Mouse (Mus musculus) brain, embryonic 18.5 days (tissue): ENCODE data around the gene Olfr577.

Source experiments
- DNase-seq: peaks from one replicate; pipeline ENCODE4 v3.0.0-alpha.2; 2012; ENCODE audit warnings: low read depth, low spot score

Olfr577 gene

GRCm38 (mm10) chr7:102975843-102976242 is at the start of gene Olfr577:
TSS of gene Olfr577 (minus strand) at chr7:102975943.
- no peak for DNase-seq

- DNase-seq: no peak
These were observed 13.5 kb upstream of the Olfr577 start, which contains the start of gene Olfr578 for GRCm38 (mm10) chr7:102989224-102989623. TSS of gene Olfr578 (minus strand) at chr7:102989324.

- DNase-seq: no peak
These were observed 1.3 kb downstream of the Olfr577 start for GRCm38 (mm10) chr7:102974399-102974798.

DNA sequence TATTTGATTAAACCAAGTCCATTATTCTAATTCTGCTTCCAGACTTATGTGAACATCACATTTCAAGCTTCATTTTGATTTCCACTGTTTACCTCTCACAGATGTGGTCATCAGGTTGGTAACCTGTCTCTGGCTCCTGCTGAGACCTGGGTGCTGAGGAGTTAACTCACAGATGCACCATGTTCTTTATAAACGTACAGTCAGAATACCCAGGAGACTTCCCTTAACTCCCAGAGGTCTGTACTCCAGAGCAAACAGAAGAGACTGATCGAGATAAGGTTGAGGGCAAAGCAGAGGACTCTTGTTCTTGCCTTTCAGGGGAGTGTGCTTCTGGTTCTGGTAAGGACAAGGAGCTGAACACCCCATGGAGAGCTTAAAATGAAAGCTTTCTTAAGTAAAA is 13.4 kb downstream of the Olfr577 start, which contains the start of gene Olfr576:
Gene Olfr576, plus strand, starts transcription at position 301 of the 400 bp plus-strand sequence.
- no peak for DNase-seq

GRCm38 (mm10) chr7:102958593-102958992 is 17.1 kb downstream of the Olfr577 start, which contains the start of gene Olfr575:
TSS of gene Olfr575 (minus strand) at chr7:102958775.
- no peak for DNase-seq

DNA sequence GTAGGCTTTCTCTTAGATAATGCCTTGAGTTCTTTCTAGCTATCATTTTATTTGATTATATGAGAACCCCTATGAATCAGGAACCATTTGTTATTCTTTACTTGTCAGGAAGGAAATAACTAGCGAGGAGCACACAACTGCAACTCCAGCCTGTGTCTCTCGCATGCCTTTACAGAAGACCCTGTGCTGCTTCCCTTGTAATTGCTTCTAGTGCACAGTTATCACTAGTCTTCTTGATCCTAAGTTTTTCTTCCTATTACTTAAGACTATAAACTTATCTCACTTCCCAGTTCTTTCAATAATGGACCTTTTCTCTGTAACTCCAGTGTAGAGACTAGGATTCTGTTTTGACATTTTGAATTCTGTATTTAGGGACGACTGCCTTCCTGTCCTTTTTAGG is 17.6 kb downstream of the Olfr577 start:
- no peak for DNase-seq

DNA sequence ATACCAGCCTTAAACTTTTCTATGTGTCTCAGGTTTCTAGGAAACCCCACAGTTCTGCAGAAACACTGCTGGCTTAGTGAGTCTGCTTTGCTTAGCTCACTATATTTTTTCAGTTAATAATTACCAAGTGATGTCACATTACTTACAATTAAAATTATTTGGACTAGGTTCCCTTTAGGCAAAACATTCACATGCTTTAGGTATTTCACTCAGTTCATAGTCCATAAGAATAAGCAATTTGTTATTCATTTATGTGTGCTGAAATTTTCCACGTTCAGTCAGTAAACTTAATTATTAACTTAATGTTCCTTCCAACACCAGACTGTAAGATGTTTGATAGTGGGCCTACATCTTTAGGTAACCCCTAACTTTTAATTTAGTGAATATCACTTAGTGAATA is 25.0 kb downstream of the Olfr577 start:
- DNase-seq: no peak

- DNase-seq: no peak
These were observed 27.6 kb downstream of the Olfr577 start, which contains the start of gene Olfr574 for GRCm38 (mm10) chr7:102948167-102948566. TSS of gene Olfr574 (plus strand) at chr7:102948467.

DNA sequence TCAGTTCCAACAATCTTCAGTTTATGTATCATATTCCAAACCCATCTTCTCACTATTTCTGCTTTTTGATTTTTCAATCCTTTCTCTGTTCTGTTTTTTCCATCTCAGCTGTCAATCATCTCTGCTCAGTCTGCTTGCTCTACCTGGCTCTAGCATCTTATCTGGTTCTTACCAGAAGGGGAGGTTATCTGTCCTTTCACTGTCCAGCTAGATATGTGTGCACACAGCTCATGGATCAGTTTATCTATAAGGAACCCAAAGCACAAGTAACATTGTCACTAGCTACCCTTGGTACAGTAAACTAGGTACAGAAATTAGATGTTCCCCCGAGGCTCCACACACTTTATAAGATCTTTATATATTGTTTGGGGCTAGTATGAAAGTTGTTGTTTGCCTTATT is 32.3 kb downstream of the Olfr577 start:
- no peak for DNase-seq

- DNase-seq: no peak
These were observed 33.3 kb downstream of the Olfr577 start, which contains the start of gene Olfr573-ps1 for GRCm38 (mm10) chr7:102942475-102942874. TSS of gene Olfr573-ps1 (minus strand) at chr7:102942575.

DNA sequence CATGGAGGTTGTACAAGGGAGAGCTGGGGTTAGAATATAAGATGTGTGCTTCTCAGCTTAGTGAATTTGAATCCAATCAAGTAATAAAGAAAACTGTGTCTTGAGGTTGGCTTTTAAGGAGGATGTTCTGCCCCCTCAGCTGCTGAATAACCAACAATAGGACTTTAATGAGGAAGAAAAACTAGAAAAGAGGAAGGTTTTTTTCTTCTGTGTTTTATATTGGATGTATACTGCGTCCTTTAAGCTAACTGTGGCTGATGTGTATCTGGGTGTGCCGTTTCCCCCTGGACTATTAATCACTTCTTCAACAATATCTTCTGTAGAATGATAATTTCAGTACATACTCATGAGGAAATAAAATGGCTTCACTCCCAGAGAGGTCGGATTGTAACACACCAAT is 48.6 kb downstream of the Olfr577 start:
- no peak for DNase-seq

DNA sequence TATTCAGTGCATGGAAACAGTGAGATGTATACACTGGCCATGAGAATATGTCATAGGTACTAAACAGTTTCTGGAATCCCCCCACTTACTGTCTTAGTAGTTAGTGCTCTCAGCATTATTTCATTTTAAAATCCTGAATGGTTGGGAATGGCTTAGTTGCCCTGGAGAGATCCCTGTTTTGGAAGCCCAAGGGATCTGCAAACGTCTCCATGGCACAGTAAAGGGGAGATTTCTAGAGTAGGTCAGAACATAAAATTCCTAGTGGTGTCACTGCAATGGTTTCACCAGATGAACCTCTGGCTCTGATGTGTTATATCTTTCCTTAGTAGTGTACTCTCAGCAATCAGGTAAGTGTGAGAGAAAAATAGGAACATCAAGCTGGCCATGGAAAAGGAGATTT is 51.6 kb downstream of the Olfr577 start, which contains the start of gene Olfr572:
Gene Olfr572, plus strand, starts transcription at position 301 of the 400 bp plus-strand sequence.
- no peak for DNase-seq
